30 mouse cellular contexts compared by ENCODE assay signal in the genomic region with DNA sequence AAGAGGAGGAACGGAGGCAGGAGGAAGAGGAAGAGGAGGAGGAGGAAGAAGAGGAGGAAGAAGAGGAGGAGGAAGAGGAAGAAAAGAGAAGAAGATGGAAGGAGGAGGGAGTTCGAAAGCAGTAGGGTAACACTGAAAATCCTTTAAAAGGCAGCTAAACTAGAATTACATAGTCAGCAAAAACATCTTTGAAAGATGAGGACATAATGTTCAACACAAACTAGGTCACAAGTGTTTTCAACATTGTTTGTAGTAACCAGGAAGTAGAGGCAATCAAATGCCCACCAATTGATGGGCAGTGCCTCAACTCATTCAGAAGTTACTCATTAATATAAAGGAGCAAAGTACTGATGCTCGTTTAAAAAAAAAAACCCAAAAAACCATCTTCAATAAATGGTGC.
"Had no signal": no experiment of that assay in that cellular context is flagged by ENCODE, and none has a peak within 500 bp of the region (broad histone marks: within the 10 kb centered on the region; RNA-seq: fewer than 3 reads in every experiment).

No protein-coding gene starts in this region.

- H3K9ac ChIP-seq: limb, embryonic 12.5 days; limb, embryonic 13.5 days; limb, embryonic 15.5 days; liver, embryonic 12.5 days; liver, embryonic 13.5 days; liver, embryonic 14.5 days; liver, embryonic 15.5 days; lung, embryonic 14.5 days; lung, embryonic 15.5 days; midbrain, embryonic 12.5 days; midbrain, embryonic 13.5 days; midbrain, embryonic 15.5 days; neural tube, embryonic 12.5 days had no signal

- H3K36me3 ChIP-seq: liver, embryonic 12.5 days; liver, embryonic 15.5 days; lung, embryonic 15.5 days had no signal

- H3K9me3 ChIP-seq: limb, embryonic 10.5 days; limb, embryonic 12.5 days; limb, embryonic 13.5 days; limb, embryonic 15.5 days; liver, embryonic 12.5 days; liver, embryonic 13.5 days; liver, embryonic 15.5 days; lung, embryonic 15.5 days; megakaryocyte, embryonic 14.5 days; midbrain, embryonic 10.5 days; midbrain, embryonic 12.5 days; midbrain, embryonic 13.5 days; midbrain, embryonic 15.5 days; neural tube, embryonic 12.5 days had no signal

- H3K27me3 ChIP-seq: limb, embryonic 12.5 days; limb, embryonic 13.5 days; limb, embryonic 15.5 days; liver, embryonic 12.5 days; liver, embryonic 13.5 days; liver, embryonic 15.5 days; lung, embryonic 15.5 days; megakaryocyte, embryonic 14.5 days; midbrain, embryonic 12.5 days; midbrain, embryonic 13.5 days; midbrain, embryonic 15.5 days; neural tube, embryonic 12.5 days had no signal

- H3K4me3 ChIP-seq: left cerebral cortex, adult 2 months; limb, embryonic 10.5 days; limb, embryonic 12.5 days; limb, embryonic 13.5 days; limb, embryonic 15.5 days; liver, embryonic 12.5 days; liver, embryonic 13.5 days; liver, embryonic 15.5 days; lung, embryonic 15.5 days; megakaryocyte, embryonic 14.5 days; midbrain, embryonic 10.5 days; midbrain, embryonic 12.5 days; midbrain, embryonic 13.5 days; midbrain, embryonic 15.5 days; myocyte; neural tube, embryonic 12.5 days had no signal

- H3K4me1 ChIP-seq: limb, embryonic 10.5 days; liver, embryonic 12.5 days; liver, embryonic 13.5 days; liver, embryonic 15.5 days; lung, embryonic 15.5 days; midbrain, embryonic 10.5 days; midbrain, embryonic 12.5 days; midbrain, embryonic 13.5 days; midbrain, embryonic 15.5 days; neural tube, embryonic 12.5 days had no signal

- H3K4me2 ChIP-seq: limb, embryonic 12.5 days; limb, embryonic 13.5 days; limb, embryonic 15.5 days; liver, embryonic 12.5 days; liver, embryonic 13.5 days; liver, embryonic 15.5 days; lung, embryonic 14.5 days; lung, embryonic 15.5 days; midbrain, embryonic 11.5 days; midbrain, embryonic 12.5 days; midbrain, embryonic 13.5 days; midbrain, embryonic 15.5 days; neural tube, embryonic 12.5 days had no signal

- DNase-seq: left cerebral cortex, postnatal 4 days; liver, embryonic 13.5 days; lung, adult 18-20 months; lung, adult 2 months; lung, embryonic 14.5 days; lung, postnatal 10 days; lung, postnatal 14 days; lung, postnatal 36 days; lung, postnatal 4 days; midbrain, embryonic 14.5 days had no signal

- H3K27ac ChIP-seq: left cerebral cortex, adult 2 months; limb, embryonic 10.5 days; limb, embryonic 12.5 days; limb, embryonic 13.5 days; limb, embryonic 15.5 days; liver, embryonic 12.5 days; liver, embryonic 13.5 days; liver, embryonic 14.5 days; liver, embryonic 15.5 days; lung, embryonic 15.5 days; macrophage; midbrain, embryonic 10.5 days; midbrain, embryonic 12.5 days; midbrain, embryonic 13.5 days; midbrain, embryonic 15.5 days; neural tube, embryonic 12.5 days had no signal

- ATAC-seq: liver, embryonic 12.5 days; lung, postnatal 0 days; midbrain, embryonic 13.5 days; midbrain, embryonic 15.5 days; midbrain, embryonic 16.5 days had no signal
